Mouse (Mus musculus): ENCODE data around the gene Slc17a4. TPM values are rescaled to one million over a fixed set of nuclear protein-coding genes. Genes with fewer than 3 reads are reported as not detected.
A peak's percentile ranks its signal among the peaks of the same experiment; 100 is the strongest.

The Slc17a4 gene
- polyA plus RNA-seq, 1 experiment from 2014 or later = 0.21 TPM

- no peak overlapping the region for H3K9ac ChIP-seq (ENCODE audit: low read length)
- H3K4me1 ChIP-seq (replicated peaks; ENCODE audit: control insufficient read depth, insufficient read depth) = no peaks in the 10 kb centered on the region
- H3K4me3 ChIP-seq (ENCODE audit: low read depth, low read length) = no peak overlapping the region
- no peaks in the 10 kb centered on the region for H3K9me3 ChIP-seq (ENCODE audit: control insufficient read depth, low read length)
- no peaks in the 10 kb centered on the region for H3K27me3 ChIP-seq (ENCODE audit: control insufficient read depth, insufficient read depth, low read length)
- WGBS = 78% methylated on average over 3 of the region's 3 CpGs
- DNase-seq (ENCODE audit: low spot score) = no peak
- TF ChIP-seq EP300 (optimal IDR thresholded peaks at IDR 0.05) (no peak), CTCF (IDR thresholded peaks at IDR 0.05; ENCODE audit: low read depth) (no peak)
- no peaks in the 10 kb centered on the region for H3K36me3 ChIP-seq (ENCODE audit: control insufficient read depth, insufficient read depth, low read length)
- no peak for ATAC-seq (ENCODE audit: low FRiP score, low TSS enrichment)
- no peak overlapping the region for H3K27ac ChIP-seq (replicated peaks)
- H3K4me2 ChIP-seq (replicated peaks; ENCODE audit: low read depth) = no peak overlapping the region
Measured at GRCm38 (mm10) chr13:23887026-23887725, 27.6 kb downstream of the Slc17a4 start.

- Histone ChIP-seq H3K9ac (ENCODE audit: low read length) (no peak overlapping the region), H3K27me3 (ENCODE audit: control insufficient read depth, insufficient read depth, low read length) (no peaks in the 10 kb centered on the region), H3K9me3 (ENCODE audit: control insufficient read depth, low read length) (no peaks in the 10 kb centered on the region), H3K36me3 (ENCODE audit: control insufficient read depth, insufficient read depth, low read length) (no peaks in the 10 kb centered on the region), H3K27ac (replicated peaks) (no peak overlapping the region), H3K4me1 (replicated peaks; ENCODE audit: control insufficient read depth, insufficient read depth) (no peaks in the 10 kb centered on the region), H3K4me2 (replicated peaks; ENCODE audit: low read depth) (no peak overlapping the region), H3K4me3 (ENCODE audit: low read depth, low read length) (no peak overlapping the region)
- 34% methylated on average over 2 of the region's 2 CpGs for WGBS
- TF ChIP-seq CTCF (IDR thresholded peaks at IDR 0.05; ENCODE audit: low read depth) (peak; percentile 70), EP300 (optimal IDR thresholded peaks at IDR 0.05) (no peak)
- DNase-seq (ENCODE audit: low spot score) = peak; percentile 24
- ATAC-seq (ENCODE audit: low FRiP score, low TSS enrichment) = no peak
Measured at GRCm38 (mm10) chr13:23885540-23885939, 29.3 kb downstream of the Slc17a4 start.

- Histone ChIP-seq H3K4me2 (replicated peaks; ENCODE audit: low read depth) (no peak overlapping the region), H3K9ac (ENCODE audit: low read length) (no peak overlapping the region), H3K9me3 (ENCODE audit: control insufficient read depth, low read length) (no peaks in the 10 kb centered on the region), H3K27ac (replicated peaks) (no peak overlapping the region), H3K4me1 (replicated peaks; ENCODE audit: control insufficient read depth, insufficient read depth) (no peaks in the 10 kb centered on the region), H3K27me3 (ENCODE audit: control insufficient read depth, insufficient read depth, low read length) (no peaks in the 10 kb centered on the region; the same call in 1 of the 2 replicates), H3K4me3 (ENCODE audit: low read depth, low read length) (no peak overlapping the region), H3K36me3 (ENCODE audit: control insufficient read depth, insufficient read depth, low read length) (no peaks in the 10 kb centered on the region)
- DNase-seq (ENCODE audit: low spot score) (no peak), ATAC-seq (ENCODE audit: low FRiP score, low TSS enrichment) (no peak)
- WGBS = 83% methylated on average over 5 of the region's 5 CpGs
- TF ChIP-seq EP300 (optimal IDR thresholded peaks at IDR 0.05) (no peak), CTCF (IDR thresholded peaks at IDR 0.05; ENCODE audit: low read depth) (no peak)
Measured at GRCm38 (mm10) chr13:23879636-23880035, 35.2 kb downstream of the Slc17a4 start.

- no peak for TF ChIP-seq EP300 (optimal IDR thresholded peaks at IDR 0.05)
- TF ChIP-seq CTCF (IDR thresholded peaks at IDR 0.05; ENCODE audit: low read depth) = no peak
- Histone ChIP-seq H3K4me1 (replicated peaks; ENCODE audit: control insufficient read depth, insufficient read depth) (no peaks in the 10 kb centered on the region), H3K36me3 (ENCODE audit: control insufficient read depth, insufficient read depth, low read length) (no peaks in the 10 kb centered on the region), H3K4me2 (replicated peaks; ENCODE audit: low read depth) (no peak overlapping the region), H3K9ac (ENCODE audit: low read length) (no peak overlapping the region), H3K27me3 (ENCODE audit: control insufficient read depth, insufficient read depth, low read length) (no peaks in the 10 kb centered on the region; the same call in 1 of the 2 replicates), H3K4me3 (ENCODE audit: low read depth, low read length) (no peak overlapping the region), H3K9me3 (ENCODE audit: control insufficient read depth, low read length) (no peaks in the 10 kb centered on the region), H3K27ac (replicated peaks) (no peak overlapping the region)
- ATAC-seq (ENCODE audit: low FRiP score, low TSS enrichment) = no peak
- DNase-seq (ENCODE audit: low spot score) = no peak
- 85% methylated on average over 3 of the region's 3 CpGs for WGBS
Measured at GRCm38 (mm10) chr13:23879106-23879505, 35.7 kb downstream of the Slc17a4 start.

GRCm38 (mm10) chr13:23873141-23873540 lies 41.7 kb downstream of the Slc17a4 start:
- TF ChIP-seq EP300 (optimal IDR thresholded peaks at IDR 0.05) (no peak), CTCF (IDR thresholded peaks at IDR 0.05; ENCODE audit: low read depth) (no peak)
- no peaks in the 10 kb centered on the region for H3K36me3 ChIP-seq (ENCODE audit: control insufficient read depth, insufficient read depth, low read length)
- H3K4me2 ChIP-seq (replicated peaks; ENCODE audit: low read depth) = no peak overlapping the region
- H3K4me3 ChIP-seq (ENCODE audit: low read depth, low read length) = no peak overlapping the region
- H3K9me3 ChIP-seq (ENCODE audit: control insufficient read depth, low read length) = no peaks in the 10 kb centered on the region
- no peak for DNase-seq (ENCODE audit: low spot score)
- no peak for ATAC-seq (ENCODE audit: low FRiP score, low TSS enrichment)
- H3K27ac ChIP-seq (replicated peaks) = no peak overlapping the region
- no peak overlapping the region for H3K9ac ChIP-seq (ENCODE audit: low read length)
- H3K4me1 ChIP-seq (replicated peaks; ENCODE audit: control insufficient read depth, insufficient read depth) = no peaks in the 10 kb centered on the region
- no peaks in the 10 kb centered on the region; the same call in 1 of the 2 replicates for H3K27me3 ChIP-seq (ENCODE audit: control insufficient read depth, insufficient read depth, low read length)
- 52% methylated on average over 5 of the region's 5 CpGs for WGBS

- Histone ChIP-seq H3K36me3 (ENCODE audit: control insufficient read depth, insufficient read depth, low read length) (no peaks in the 10 kb centered on the region), H3K27me3 (ENCODE audit: control insufficient read depth, insufficient read depth, low read length) (no peaks in the 10 kb centered on the region), H3K4me1 (replicated peaks; ENCODE audit: control insufficient read depth, insufficient read depth) (no peaks in the 10 kb centered on the region), H3K4me3 (ENCODE audit: low read depth, low read length) (no peak overlapping the region), H3K9ac (ENCODE audit: low read length) (no peak overlapping the region), H3K27ac (replicated peaks) (no peak overlapping the region), H3K4me2 (replicated peaks; ENCODE audit: low read depth) (no peak overlapping the region), H3K9me3 (ENCODE audit: control insufficient read depth, low read length) (no peaks in the 10 kb centered on the region)
- no peak for TF ChIP-seq CTCF (IDR thresholded peaks at IDR 0.05; ENCODE audit: low read depth)
- DNase-seq (ENCODE audit: low spot score) (no peak), ATAC-seq (ENCODE audit: low FRiP score, low TSS enrichment) (no peak)
- 64% methylated on average over 3 of the region's 3 CpGs for WGBS
Measured at GRCm38 (mm10) chr13:23869996-23870395, 44.8 kb downstream of the Slc17a4 start.

Measured in stomach, postnatal 0 days (tissue).